Mouse (Mus musculus) limb, embryonic 12.5 days (tissue): ENCODE results near the gene Fbn1. TPM values are rescaled to one million over a fixed set of nuclear protein-coding genes. Genes with fewer than 3 reads are reported as not detected.

Experiments used
- ATAC-seq: fragments of 200-750 bp; cut with Nextera tagmentation; 2 replicates; pipeline ENCODE4 v1.8.0; 2017; ENCODE audit warnings: low read depth, moderate TSS enrichment; ENCODE audit not compliant: insufficient number of reproducible peaks, insufficient read depth, low FRiP score, low TSS enrichment
- H3K27ac ChIP-seq: fragments of 300-500 bp; sonication (generic); 2 replicates; pipeline ENCODE4 v1.5.1; 2016; ENCODE audit warnings: mild to moderate bottlenecking, moderate library complexity
- H3K27me3 ChIP-seq: fragments of 300-500 bp; sonication (generic); 2 replicates; pipeline ENCODE4 v1.6.1; 2016; ENCODE audit warnings: mild to moderate bottlenecking, moderate library complexity
- H3K36me3 ChIP-seq: fragments of 300-500 bp; sonication (generic); 2 replicates; pipeline ENCODE4 v1.6.1; 2016; ENCODE audit warnings: mild to moderate bottlenecking, moderate library complexity
- H3K4me1 ChIP-seq: fragments of 300-500 bp; sonication (generic); replicated peaks from 2 replicates; pipeline ENCODE4 v1.6.1; 2016
- H3K4me2 ChIP-seq: fragments of 300-500 bp; sonication (generic); 2 replicates; pipeline ENCODE4 v1.6.1; 2016; ENCODE audit warnings: mild to moderate bottlenecking, moderate library complexity
- H3K4me3 ChIP-seq: fragments of 300-500 bp; sonication (generic); replicated peaks from 2 replicates; pipeline ENCODE4 v1.5.1; 2016; ENCODE audit warnings: mild to moderate bottlenecking
- H3K9ac ChIP-seq: fragments of 300-500 bp; sonication (generic); replicated peaks from 2 replicates; pipeline ENCODE4 v1.6.1; 2016; ENCODE audit warnings: mild to moderate bottlenecking, moderate library complexity
- H3K9me3 ChIP-seq: fragments of 300-500 bp; sonication (generic); 2 replicates; pipeline ENCODE4 v1.6.1; 2016; ENCODE audit warnings: mild to moderate bottlenecking, moderate library complexity
- WGBS: fragments of 180-500 bp; shearing (Covaris S2); methylation state at CpG from one replicate; pipeline ENCODE4 v1.1.7; 2016; 5-methylcytosine and 5-hydroxymethylcytosine counted together
- polyA plus RNA-seq: library from polyadenylated mRNA; unstranded; fragments of >200 nt; fragmentation: Nextera tagmentation; extraction: Ambion mirVana; gene quantifications from 2 replicates; pipeline ENCODE4 v1.2.1, GENCODE M21; 2016

Fbn1 gene
- polyA plus RNA-seq, 1 experiment from 2014 or later: 11.5 TPM

DNA sequence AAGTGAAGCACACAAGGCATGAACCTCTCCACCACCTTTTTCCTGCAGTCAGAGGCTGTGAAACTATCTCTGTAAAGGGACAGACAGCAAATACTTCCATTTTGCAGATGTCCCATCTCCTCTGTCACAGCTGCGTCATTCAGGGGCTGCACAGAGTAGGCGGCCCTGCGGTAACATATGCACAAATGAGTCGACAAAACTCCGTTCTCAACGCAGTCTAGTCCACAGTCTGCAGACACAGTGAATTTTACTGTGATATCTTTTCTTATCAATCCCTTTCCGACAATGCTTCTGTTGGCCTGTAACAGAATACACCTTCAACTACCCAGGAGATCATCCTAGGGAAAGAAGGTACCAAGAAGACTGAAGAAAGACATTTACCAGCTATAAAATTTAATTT is 9.6 kb downstream of the Fbn1 start:
- no peak overlapping the region for H3K4me2 ChIP-seq
- no peak for ATAC-seq
- H3K36me3 ChIP-seq: peaks cover 8% of the 10 kb centered on the region; the same call in 1 of the 2 replicates
- no peaks in the 10 kb centered on the region for H3K9me3 ChIP-seq
- H3K4me1 ChIP-seq: no peaks in the 10 kb centered on the region
- no peak overlapping the region for H3K9ac ChIP-seq
- no peak overlapping the region for H3K27ac ChIP-seq
- no peak overlapping the region for H3K4me3 ChIP-seq
- peaks cover 60% of the 10 kb centered on the region for H3K27me3 ChIP-seq
- 95% methylated on average over 7 of the region's 7 CpGs for WGBS

DNA sequence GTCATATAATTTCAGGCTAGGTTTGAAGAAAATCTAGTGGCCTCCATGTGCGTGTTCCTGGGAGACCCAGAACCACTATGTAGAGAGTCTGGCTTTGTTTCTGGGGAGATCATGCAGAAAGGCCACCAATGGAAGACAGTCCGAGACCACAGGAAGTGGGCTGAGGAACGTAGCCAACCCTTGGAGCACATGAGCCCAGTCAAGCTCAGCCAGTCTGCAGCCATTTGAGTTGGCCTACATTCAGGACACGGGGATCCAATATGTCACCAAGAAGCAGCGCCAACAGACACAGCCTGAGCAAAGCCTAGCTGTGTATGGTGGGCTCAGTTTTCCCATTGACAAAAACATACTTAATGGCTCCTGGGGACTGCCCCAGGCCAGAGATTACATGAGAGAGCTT is 11.1 kb downstream of the Fbn1 start:
- Histone ChIP-seq H3K27ac (no peak overlapping the region), H3K4me3 (no peak overlapping the region)

GRCm38 (mm10) chr2:125494831-125495812 is 12.7 kb downstream of the Fbn1 start:
- ATAC-seq: no peak
- H3K27me3 ChIP-seq: peaks cover 63% of the 10 kb centered on the region
- WGBS: 86% methylated on average over 20 of the region's 20 CpGs

More for the DNA sequence above, 11.1 kb downstream of the Fbn1 start:
- peaks cover 51% of the 10 kb centered on the region for H3K27me3 ChIP-seq
- 92% methylated on average over 5 of the region's 5 CpGs for WGBS
- no peak overlapping the region for H3K9ac ChIP-seq
- no peaks in the 10 kb centered on the region for H3K9me3 ChIP-seq
- no peak overlapping the region for H3K4me2 ChIP-seq
- H3K36me3 ChIP-seq: peaks cover 8% of the 10 kb centered on the region; the same call in 1 of the 2 replicates
- no peak for ATAC-seq
- H3K4me1 ChIP-seq: peaks cover 12% of the 10 kb centered on the region

GRCm38 (mm10) chr2:125494291-125494690 is 13.5 kb downstream of the Fbn1 start:
- peaks cover 69% of the 10 kb centered on the region for H3K27me3 ChIP-seq
- no peak for ATAC-seq
- WGBS: 90% methylated on average over 2 of the region's 2 CpGs

More at GRCm38 (mm10) chr2:125494831-125495812, 12.7 kb downstream of the Fbn1 start:
- Histone ChIP-seq H3K4me3 (no peak overlapping the region), H3K4me2 (no peak overlapping the region), H3K4me1 (peaks cover 15% of the 10 kb centered on the region), H3K27ac (no peak overlapping the region), H3K36me3 (peaks cover 8% of the 10 kb centered on the region; the same call in 1 of the 2 replicates), H3K9me3 (no peaks in the 10 kb centered on the region), H3K9ac (no peak overlapping the region)

DNA sequence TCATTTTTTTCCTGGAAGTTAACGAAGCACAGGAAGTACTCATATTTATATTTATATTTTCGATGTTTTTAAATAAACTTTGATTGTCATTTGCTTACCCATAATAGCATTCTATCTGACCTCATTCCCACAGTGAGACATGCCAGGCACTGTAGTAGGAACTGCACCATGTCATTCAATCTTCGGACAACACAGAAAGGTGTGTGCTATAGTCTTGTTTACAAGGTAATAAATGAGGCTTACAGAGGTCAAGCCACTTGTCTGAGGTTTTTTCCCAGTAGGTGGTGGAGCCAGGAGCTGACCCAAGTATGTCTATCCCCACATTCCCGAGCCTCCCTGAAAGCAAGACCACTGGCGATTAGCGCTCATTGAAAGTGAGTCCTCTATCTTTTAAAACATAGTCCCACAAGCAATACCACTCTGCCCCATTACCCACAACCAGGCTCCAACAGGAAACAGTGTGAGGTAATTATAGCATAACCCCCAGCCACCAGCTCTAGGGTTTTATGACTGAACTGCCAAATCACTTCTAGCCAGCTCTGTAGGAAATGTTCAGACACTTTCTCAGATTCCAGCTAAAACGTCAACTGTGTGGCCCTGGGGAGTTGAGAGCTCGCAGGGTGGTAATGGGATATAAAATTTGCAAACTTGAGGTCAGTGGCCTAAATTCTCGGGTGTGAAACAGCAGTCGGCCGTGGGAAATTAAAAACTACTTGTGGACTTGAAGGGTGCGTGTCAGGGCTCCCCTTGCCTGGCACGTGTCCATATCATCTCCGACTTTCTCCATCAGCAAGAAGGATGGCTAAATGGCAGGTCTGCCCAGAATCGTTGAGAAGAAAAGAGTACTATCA is 15.5 kb downstream of the Fbn1 start:
- H3K9me3 ChIP-seq: no peaks in the 10 kb centered on the region
- peaks cover 22% of the 10 kb centered on the region for H3K4me1 ChIP-seq
- H3K27ac ChIP-seq: no peak overlapping the region
- H3K36me3 ChIP-seq: peaks cover 8% of the 10 kb centered on the region; the same call in 1 of the 2 replicates
- no peak overlapping the region for H3K9ac ChIP-seq
- no peak overlapping the region for H3K4me3 ChIP-seq
- H3K27me3 ChIP-seq: peaks cover 72% of the 10 kb centered on the region
- H3K4me2 ChIP-seq: peak overlapping the region; percentile 37
- ATAC-seq: peak; percentile 87
- 27% methylated on average over 15 of the region's 15 CpGs for WGBS

More at GRCm38 (mm10) chr2:125494291-125494690, 13.5 kb downstream of the Fbn1 start:
- Histone ChIP-seq H3K4me2 (no peak overlapping the region), H3K9ac (no peak overlapping the region), H3K36me3 (peaks cover 8% of the 10 kb centered on the region; the same call in 1 of the 2 replicates), H3K9me3 (no peaks in the 10 kb centered on the region), H3K27ac (no peak overlapping the region), H3K4me1 (peaks cover 15% of the 10 kb centered on the region), H3K4me3 (no peak overlapping the region)

- no peak overlapping the region for H3K9ac ChIP-seq
- H3K4me1 ChIP-seq: peaks cover 26% of the 10 kb centered on the region
- 86% methylated on average over 1 of the region's 1 CpGs for WGBS
- H3K4me3 ChIP-seq: no peak overlapping the region
- H3K36me3 ChIP-seq: no peaks in the 10 kb centered on the region
- no peak overlapping the region for H3K27ac ChIP-seq
- H3K9me3 ChIP-seq: no peaks in the 10 kb centered on the region
- no peak for ATAC-seq
- no peak overlapping the region for H3K4me2 ChIP-seq
- H3K27me3 ChIP-seq: peaks cover 70% of the 10 kb centered on the region
Observed at GRCm38 (mm10) chr2:125489979-125490378, 17.8 kb downstream of the Fbn1 start.

DNA sequence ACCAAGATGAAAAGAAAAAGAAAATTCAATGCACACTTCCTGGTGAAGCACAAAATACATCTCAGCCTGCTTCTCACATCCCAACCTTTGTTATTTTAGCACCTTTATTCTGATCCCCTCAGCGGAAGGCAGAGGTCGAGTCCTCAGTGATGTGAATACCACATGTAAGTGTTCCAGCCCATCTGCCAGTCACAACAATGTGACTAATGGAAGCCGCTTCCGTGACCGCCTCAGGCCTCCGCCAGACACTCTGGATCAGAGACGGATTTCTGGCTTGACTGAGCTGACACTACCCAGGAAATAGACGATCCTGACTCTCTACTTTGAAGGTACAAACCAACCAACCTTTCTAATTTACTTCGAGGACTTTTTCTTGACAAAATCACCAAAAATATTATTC is 22.9 kb downstream of the Fbn1 start:
- Histone ChIP-seq H3K4me3 (no peak overlapping the region), H3K9ac (no peak overlapping the region), H3K27me3 (peaks cover 42% of the 10 kb centered on the region), H3K36me3 (no peaks in the 10 kb centered on the region), H3K27ac (no peak overlapping the region), H3K4me1 (peaks cover 28% of the 10 kb centered on the region), H3K9me3 (no peaks in the 10 kb centered on the region), H3K4me2 (no peak overlapping the region)
- 84% methylated on average over 9 of the region's 9 CpGs for WGBS
- no peak for ATAC-seq

GRCm38 (mm10) chr2:125484164-125484563 is 23.6 kb downstream of the Fbn1 start:
- H3K4me2 ChIP-seq: no peak overlapping the region
- H3K4me1 ChIP-seq: peaks cover 30% of the 10 kb centered on the region
- H3K9ac ChIP-seq: no peak overlapping the region
- H3K27ac ChIP-seq: no peak overlapping the region
- ATAC-seq: no peak
- H3K36me3 ChIP-seq: no peaks in the 10 kb centered on the region
- no peak overlapping the region for H3K4me3 ChIP-seq
- H3K27me3 ChIP-seq: peaks cover 35% of the 10 kb centered on the region
- no peaks in the 10 kb centered on the region for H3K9me3 ChIP-seq

- H3K9me3 ChIP-seq: no peaks in the 10 kb centered on the region
- no peak for ATAC-seq
- peaks cover 17% of the 10 kb centered on the region for H3K27me3 ChIP-seq
- WGBS: 81% methylated on average over 9 of the region's 9 CpGs
- H3K4me1 ChIP-seq: 0 out of 2 replicates have a peak, but pooled peaks cover 19% of the 10 kb centered on the region
- H3K9ac ChIP-seq: no peak overlapping the region
- no peaks in the 10 kb centered on the region for H3K36me3 ChIP-seq
- no peak overlapping the region for H3K4me2 ChIP-seq
- no peak overlapping the region for H3K4me3 ChIP-seq
- H3K27ac ChIP-seq: no peak overlapping the region
Observed at GRCm38 (mm10) chr2:125481531-125482317, 26.1 kb downstream of the Fbn1 start.

- no peak overlapping the region for H3K4me2 ChIP-seq
- H3K27me3 ChIP-seq: peaks cover 11% of the 10 kb centered on the region; the same call in 1 of the 2 replicates
- H3K4me3 ChIP-seq: no peak overlapping the region
- ATAC-seq: no peak
- no peak overlapping the region for H3K27ac ChIP-seq
- no peaks in the 10 kb centered on the region for H3K9me3 ChIP-seq
- WGBS: 87% methylated on average over 4 of the region's 4 CpGs
- 0 out of 2 replicates have a peak, but pooled peaks cover 4% of the 10 kb centered on the region for H3K36me3 ChIP-seq
- H3K9ac ChIP-seq: no peak overlapping the region
- H3K4me1 ChIP-seq: 0 out of 2 replicates have a peak, but pooled peaks cover 19% of the 10 kb centered on the region
Observed at GRCm38 (mm10) chr2:125481116-125481515, 26.7 kb downstream of the Fbn1 start.
